Mouse (Mus musculus) bone marrow, adult 2 months (tissue): ENCODE data around the gene Tbc1d17.

Experiments
- CTCF ChIP-seq: fragments of 200-500 bp; IDR thresholded peaks from 2 replicates; pipeline ENCODE4 v1.5.1; 2011; ENCODE audit warnings: low read length, control low read depth; ENCODE audit not compliant: control insufficient read depth, insufficient read depth
- POLR2A ChIP-seq: fragments of 200-500 bp; IDR thresholded peaks from 2 replicates; pipeline ENCODE4 v1.6.1; 2011; ENCODE audit warnings: low read depth, mild to moderate bottlenecking, control low read depth, low read length, borderline replicate concordance; ENCODE audit not compliant: control insufficient read depth

GRCm38 (mm10) chr7:44792781-44793180 is 56.1 kb downstream of the Tbc1d17 start:
- no peak for TF ChIP-seq CTCF
- no peak for TF ChIP-seq POLR2A
